Mouse (Mus musculus) midbrain, postnatal 0 days (tissue): ENCODE measurements at regions not wholly inside any gene's neighbourhood (a gene's known extent, or its start where the extent isn't known, plus 50 kb on each side); places are given as distances from the start of the nearest gene placed in this dataset.

ENCODE experiments used
- ATAC-seq: fragments of 200-750 bp; cut with Nextera tagmentation; 2 replicates; pipeline ENCODE4 v1.8.0; 2017; ENCODE audit warnings: moderate number of reproducible peaks, mild to moderate bottlenecking, moderate TSS enrichment, moderate library complexity; ENCODE audit not compliant: low FRiP score
- DNase-seq: peaks from one replicate; pipeline ENCODE4 v3.0.0-alpha.2; 2015; ENCODE audit warnings: low spot score
- H3K27ac ChIP-seq: fragments of 300-500 bp; sonication (generic); 2 replicates; pipeline ENCODE4 v1.5.1; 2014; ENCODE audit warnings: low read depth, mild to moderate bottlenecking, low read length, mixed read lengths
- H3K27me3 ChIP-seq: fragments of 300-500 bp; sonication (generic); 2 replicates; pipeline ENCODE4 v1.6.1; 2014; ENCODE audit warnings: low read length, control low read depth, mixed read lengths; ENCODE audit not compliant: insufficient read depth
- H3K36me3 ChIP-seq: fragments of 300-500 bp; sonication (generic); 2 replicates; pipeline ENCODE4 v1.6.1; 2014; ENCODE audit warnings: low read length, control low read depth, mixed read lengths; ENCODE audit not compliant: insufficient read depth
- H3K4me1 ChIP-seq: fragments of 300-500 bp; sonication (generic); 2 replicates; pipeline ENCODE4 v1.6.1; 2014; ENCODE audit warnings: mild to moderate bottlenecking, control low read depth, antibody characterized with exemption, low read length, mixed read lengths; ENCODE audit not compliant: insufficient read depth
- H3K4me2 ChIP-seq: fragments of 300-500 bp; sonication (generic); 2 replicates; pipeline ENCODE4 v1.6.1; 2014; ENCODE audit warnings: low read depth, mild to moderate bottlenecking, low read length, mixed read lengths; ENCODE audit not compliant: poor library complexity, severe bottlenecking
- H3K4me3 ChIP-seq: fragments of 300-500 bp; sonication (generic); 2 replicates; pipeline ENCODE4 v1.5.1; 2014; ENCODE audit warnings: low read depth, mild to moderate bottlenecking, low read length, moderate library complexity
- H3K9ac ChIP-seq: fragments of 300-500 bp; sonication (generic); replicated peaks from 2 replicates; pipeline ENCODE4 v1.6.1; 2014; ENCODE audit warnings: mild to moderate bottlenecking, low read length, moderate library complexity, mixed read lengths; ENCODE audit not compliant: poor library complexity, severe bottlenecking
- H3K9me3 ChIP-seq: fragments of 300-500 bp; sonication (generic); 2 replicates; pipeline ENCODE4 v1.6.1; 2016; ENCODE audit warnings: low read length, control low read depth
- CTCF ChIP-seq: IDR thresholded peaks from 2 replicates; pipeline ENCODE4 v1.5.1; 2016; ENCODE audit warnings: antibody characterized with exemption, mild to moderate bottlenecking
- WGBS: fragments of 180-500 bp; shearing (Covaris S2); extraction: QIAGEN DNeasy Blood & Tissue Kit; methylation state at CpG from one replicate; pipeline ENCODE4 v1.1.7; 2014; 5-methylcytosine and 5-hydroxymethylcytosine counted together

DNA sequence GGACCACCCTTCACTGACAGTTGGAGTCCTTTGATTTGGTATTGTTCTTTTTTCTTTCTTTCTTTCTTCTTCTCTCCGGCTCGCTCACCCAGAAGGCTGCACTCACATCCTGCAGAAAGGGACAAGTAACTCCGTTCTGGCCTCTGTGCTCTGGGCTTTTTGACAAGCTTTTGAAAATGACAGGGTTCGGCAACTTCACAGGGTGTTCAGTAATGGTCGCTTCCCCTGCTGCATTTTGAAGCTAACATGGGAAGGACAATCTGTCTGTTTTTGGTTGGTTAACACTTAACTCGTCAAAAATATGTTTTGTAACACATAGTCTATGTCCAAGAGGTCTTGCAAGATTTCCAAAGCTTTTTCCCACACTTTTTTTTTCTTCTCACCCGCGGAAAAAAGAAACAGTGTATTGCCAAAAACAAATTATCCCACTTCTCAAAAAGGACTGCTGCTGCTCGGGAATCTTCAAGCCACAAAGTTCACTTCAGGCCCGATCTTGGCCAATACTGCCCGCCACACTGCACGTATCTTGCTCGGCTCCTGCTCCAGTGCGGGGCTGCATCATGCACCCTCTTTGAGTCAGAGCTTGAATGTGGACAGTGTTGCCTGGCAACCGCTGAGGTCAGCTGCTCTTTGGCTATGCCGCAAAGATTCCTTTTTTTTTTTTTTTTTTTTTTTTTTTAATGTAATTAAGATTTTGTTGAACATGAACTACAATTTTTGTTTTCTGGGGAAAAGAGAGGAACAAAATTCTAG lies 209.4 kb upstream of the Inhba start:
- no peak for TF ChIP-seq CTCF
- H3K9me3 ChIP-seq, result no peaks in the 10 kb centered on the region
- no peaks in the 10 kb centered on the region for H3K27me3 ChIP-seq
- no peak overlapping the region for H3K27ac ChIP-seq
- H3K36me3 ChIP-seq, result no peaks in the 10 kb centered on the region
- peak overlapping the region; percentile 20; the same call in 1 of the 2 replicates for H3K4me2 ChIP-seq
- H3K4me3 ChIP-seq, result no peak overlapping the region
- WGBS, result 37% methylated on average over 16 of the region's 16 CpGs
- no peak overlapping the region for H3K9ac ChIP-seq
- no peaks in the 10 kb centered on the region for H3K4me1 ChIP-seq
- DNase-seq, result peak; percentile 64
- ATAC-seq, result 0 out of 2 replicates have a peak, but pooled peaks have one; percentile 84

DNA sequence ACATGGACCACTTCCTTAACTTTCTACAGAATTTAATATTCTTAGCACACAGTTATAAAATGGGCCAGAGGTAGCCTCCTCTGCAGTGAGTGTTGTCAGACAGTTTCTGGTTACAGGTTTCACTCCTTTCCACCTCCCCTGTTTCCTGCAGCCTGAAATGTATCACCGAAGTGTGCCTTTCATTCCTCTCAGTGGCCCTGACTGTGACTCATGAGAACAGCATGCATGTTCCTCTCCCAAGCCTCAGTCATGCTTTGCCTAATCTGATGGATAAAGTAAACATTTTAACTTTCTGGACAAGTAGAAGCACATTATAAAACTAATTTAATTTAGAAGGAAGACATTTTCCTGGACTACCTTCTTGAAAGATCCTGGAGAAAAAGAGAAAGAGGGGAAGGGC lies 207.7 kb upstream of the Inhba start:
- Histone ChIP-seq H3K36me3 (no peaks in the 10 kb centered on the region), H3K4me3 (no peak overlapping the region), H3K9ac (no peak overlapping the region), H3K9me3 (no peaks in the 10 kb centered on the region), H3K4me2 (no peak overlapping the region), H3K27me3 (no peaks in the 10 kb centered on the region), H3K27ac (no peak overlapping the region), H3K4me1 (no peaks in the 10 kb centered on the region)
- no peak for DNase-seq
- no peak for TF ChIP-seq CTCF
- WGBS, result 86% methylated on average over 1 of the region's 1 CpGs
- no peak for ATAC-seq

DNA sequence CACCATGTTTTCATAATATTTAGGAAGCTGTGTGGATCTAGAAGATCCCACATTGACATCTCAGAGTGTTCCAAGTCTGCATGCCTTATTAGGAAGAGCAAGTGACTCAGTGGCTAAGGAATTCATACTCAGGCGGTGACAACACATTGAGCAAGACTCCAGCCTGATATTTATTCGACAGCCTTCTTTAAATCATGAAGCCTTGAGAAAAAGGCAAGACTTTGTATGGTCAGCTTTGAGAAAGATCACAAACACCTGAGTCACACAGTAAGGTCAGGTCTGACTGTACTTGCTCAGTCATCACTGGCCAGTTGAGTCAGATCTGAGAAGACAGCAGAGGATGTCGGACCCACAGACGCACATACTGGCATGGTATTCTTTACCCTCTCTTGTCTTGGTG lies 204.7 kb upstream of the Inhba start:
- H3K27me3 ChIP-seq, result no peaks in the 10 kb centered on the region
- H3K4me2 ChIP-seq, result no peak overlapping the region
- no peak overlapping the region for H3K27ac ChIP-seq
- H3K4me1 ChIP-seq, result no peaks in the 10 kb centered on the region
- H3K9me3 ChIP-seq, result no peaks in the 10 kb centered on the region
- 93% methylated on average over 4 of the region's 4 CpGs for WGBS
- no peak for DNase-seq
- H3K9ac ChIP-seq, result no peak overlapping the region
- TF ChIP-seq CTCF, result no peak
- H3K4me3 ChIP-seq, result no peak overlapping the region
- ATAC-seq, result no peak
- H3K36me3 ChIP-seq, result no peaks in the 10 kb centered on the region

DNA sequence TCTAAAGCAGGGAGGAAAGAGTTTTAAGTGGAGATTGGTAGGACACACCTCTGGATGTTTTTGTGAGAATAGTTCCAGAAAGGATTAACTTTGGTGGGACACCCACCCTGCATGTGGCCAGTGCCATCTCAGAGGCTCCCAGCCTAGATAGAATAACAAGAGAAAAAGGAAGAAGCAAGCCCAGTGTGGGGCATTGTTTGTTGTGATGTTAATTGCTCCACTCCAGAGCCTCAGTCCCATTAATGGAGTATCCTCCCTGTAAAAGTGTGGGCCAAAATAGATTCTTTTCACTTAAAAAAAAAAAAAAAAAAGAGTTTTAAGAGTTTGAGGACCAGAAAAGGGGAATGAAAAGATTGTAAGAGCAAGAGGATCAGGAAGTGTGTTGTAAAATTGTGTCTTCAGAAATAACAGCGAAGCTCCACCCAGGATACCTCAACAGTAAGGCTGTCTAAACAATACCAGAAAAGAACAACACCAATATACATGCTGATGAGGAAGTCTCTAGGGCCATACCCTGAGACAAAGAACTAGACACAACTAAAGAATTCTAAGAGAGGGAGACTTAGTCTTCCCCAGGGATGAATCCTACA lies 189.3 kb upstream of the Inhba start:
- Histone ChIP-seq H3K36me3 (no peaks in the 10 kb centered on the region), H3K4me3 (no peak overlapping the region), H3K9me3 (no peaks in the 10 kb centered on the region), H3K27ac (no peak overlapping the region), H3K27me3 (no peaks in the 10 kb centered on the region), H3K4me2 (no peak overlapping the region), H3K4me1 (no peaks in the 10 kb centered on the region), H3K9ac (no peak overlapping the region)
- TF ChIP-seq CTCF, result no peak
- DNase-seq (no peak), ATAC-seq (no peak)
- WGBS, result 52% methylated on average over 1 of the region's 1 CpGs

DNA sequence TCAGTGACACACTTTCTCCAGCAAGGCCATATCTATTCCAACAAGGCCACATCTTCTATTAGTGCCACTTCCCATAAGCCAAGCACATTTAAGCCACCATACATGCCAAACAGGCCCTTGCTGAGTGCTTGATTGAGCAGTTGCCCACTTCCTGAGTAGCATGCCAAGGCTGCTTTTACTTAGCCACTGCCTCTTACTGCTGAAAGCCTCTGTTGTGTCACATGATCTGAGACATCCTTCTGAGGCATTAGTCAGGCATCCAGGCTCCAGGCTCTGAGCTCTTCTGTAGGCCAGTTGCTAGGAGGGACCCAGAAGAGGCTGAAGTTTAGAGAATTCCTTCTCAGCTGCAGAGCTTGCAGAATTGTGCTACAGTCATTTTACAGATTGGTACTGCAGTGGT lies 165.8 kb upstream of the Inhba start:
- DNase-seq (peak; percentile 3), ATAC-seq (no peak)
- no peaks in the 10 kb centered on the region for H3K4me1 ChIP-seq
- no peak overlapping the region for H3K4me2 ChIP-seq
- no peak overlapping the region for H3K27ac ChIP-seq
- no peak for TF ChIP-seq CTCF
- no peak overlapping the region for H3K4me3 ChIP-seq
- H3K9me3 ChIP-seq, result no peaks in the 10 kb centered on the region
- no peaks in the 10 kb centered on the region for H3K27me3 ChIP-seq
- H3K36me3 ChIP-seq, result no peaks in the 10 kb centered on the region
- H3K9ac ChIP-seq, result no peak overlapping the region

DNA sequence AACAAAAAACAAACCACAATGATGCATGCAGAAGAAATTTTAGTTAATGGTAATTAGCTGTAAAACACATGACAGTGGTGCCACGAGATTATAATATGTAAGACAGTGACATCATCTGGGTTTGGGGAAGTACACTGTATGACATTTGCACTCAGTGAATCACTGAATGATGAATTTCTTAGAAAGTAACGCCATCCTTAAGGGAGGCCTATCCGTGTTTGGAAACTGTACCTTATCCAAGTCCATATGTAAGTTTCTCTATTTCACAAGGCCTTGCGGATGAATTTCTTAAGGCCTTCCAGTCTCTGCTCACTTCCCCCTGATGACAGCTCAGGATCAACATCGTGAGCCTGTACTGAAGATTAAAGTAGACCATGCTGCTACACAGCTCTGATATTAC lies 163.6 kb upstream of the Inhba start:
- no peak for DNase-seq
- Histone ChIP-seq H3K4me3 (no peak overlapping the region), H3K27ac (no peak overlapping the region), H3K9ac (no peak overlapping the region), H3K9me3 (no peaks in the 10 kb centered on the region), H3K27me3 (no peaks in the 10 kb centered on the region), H3K4me2 (no peak overlapping the region), H3K36me3 (no peaks in the 10 kb centered on the region), H3K4me1 (no peaks in the 10 kb centered on the region)
- no peak for ATAC-seq
- TF ChIP-seq CTCF, result no peak
- 93% methylated on average over 5 of the region's 5 CpGs for WGBS
